Mouse (Mus musculus) embryo, embryonic 11.5 days (tissue): Measurements from ENCODE around the gene Ablim2.

Source experiments
- DNase-seq: peaks from one replicate; pipeline ENCODE4 v3.0.0-alpha.2; 2012; ENCODE audit warnings: low read depth, low spot score

Gene Ablim2

DNA sequence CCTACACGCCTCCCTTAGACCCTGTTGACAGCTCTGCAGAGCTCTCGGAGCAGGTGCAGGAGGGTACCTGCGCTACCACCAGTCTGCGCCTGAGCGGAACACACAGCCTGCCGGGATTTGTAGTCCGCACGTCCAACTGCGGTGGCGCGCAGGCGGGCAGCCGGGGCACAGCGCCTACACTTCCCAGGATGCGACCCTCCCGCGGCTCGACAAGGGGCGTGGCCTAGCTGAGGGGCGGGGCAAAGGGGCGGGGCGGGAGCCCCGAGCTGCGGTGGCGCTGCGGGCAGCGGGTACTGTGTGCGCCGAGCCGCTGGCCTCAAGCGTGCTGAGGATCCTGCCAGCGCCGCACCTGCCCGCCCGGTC, at the start of gene Ablim2:
Gene Ablim2, plus strand, starts transcription at position 242 of the 363 bp plus-strand sequence.
- peak; percentile 88 for DNase-seq

DNA sequence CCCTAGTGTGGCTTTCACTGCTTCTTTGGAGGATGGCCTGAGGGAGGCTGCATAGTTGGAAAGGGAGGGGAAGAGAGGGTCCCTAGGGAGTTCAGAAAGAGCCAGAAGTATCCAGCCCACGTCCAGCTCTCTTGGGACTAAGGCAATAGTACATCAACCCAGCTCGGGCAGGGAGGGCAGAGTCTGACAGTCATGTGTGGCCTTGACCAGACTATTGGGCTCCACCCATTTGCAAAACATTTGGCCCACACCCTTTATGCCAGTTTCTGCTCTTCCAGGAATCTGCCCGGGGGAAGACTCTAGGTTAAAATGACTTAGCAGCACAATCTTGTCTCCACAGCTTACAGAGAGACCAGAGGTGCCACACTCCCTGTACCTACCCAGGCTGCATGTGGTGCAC, 47.2 kb upstream of the Ablim2 start:
- DNase-seq = no peak

DNA sequence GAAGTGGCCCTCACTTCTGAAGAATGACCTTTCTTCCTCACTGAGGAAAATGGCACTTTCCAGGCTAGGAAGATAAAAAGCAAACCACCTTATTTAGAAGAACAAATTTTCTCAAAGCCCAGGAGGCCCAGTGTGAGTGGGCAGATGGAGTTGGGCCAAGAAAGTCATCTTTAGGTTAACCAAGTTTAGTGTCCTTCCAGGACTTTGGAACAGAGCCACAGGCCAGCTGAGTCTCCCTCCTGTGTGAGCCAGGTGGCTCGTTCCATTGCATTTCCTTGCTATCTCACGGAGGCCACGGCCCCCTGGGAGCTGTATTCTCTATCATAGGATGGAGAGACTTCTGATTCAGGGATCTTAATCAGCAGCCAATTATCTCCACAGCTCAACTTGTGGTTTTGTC, 46.7 kb upstream of the Ablim2 start:
- DNase-seq = no peak

DNA sequence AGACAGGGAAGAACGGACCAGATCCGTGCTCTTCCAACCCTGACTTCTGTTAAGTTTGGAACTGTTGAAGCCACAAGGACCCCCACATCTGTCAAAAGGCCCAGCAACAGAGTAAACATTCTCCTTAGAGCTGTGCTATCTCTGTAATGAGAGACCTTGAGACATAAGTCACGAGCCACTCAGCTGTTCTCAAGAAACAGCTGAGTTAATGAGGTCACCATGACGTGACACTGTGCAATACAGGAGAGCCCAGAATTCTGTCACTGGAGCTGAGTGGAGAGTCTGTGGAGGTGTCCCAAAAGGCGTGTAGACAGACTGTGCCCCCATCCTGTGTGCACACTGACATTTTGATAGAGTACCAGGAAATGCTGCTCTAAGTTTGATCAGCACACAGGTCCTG, 45.2 kb upstream of the Ablim2 start:
- no peak for DNase-seq

DNA sequence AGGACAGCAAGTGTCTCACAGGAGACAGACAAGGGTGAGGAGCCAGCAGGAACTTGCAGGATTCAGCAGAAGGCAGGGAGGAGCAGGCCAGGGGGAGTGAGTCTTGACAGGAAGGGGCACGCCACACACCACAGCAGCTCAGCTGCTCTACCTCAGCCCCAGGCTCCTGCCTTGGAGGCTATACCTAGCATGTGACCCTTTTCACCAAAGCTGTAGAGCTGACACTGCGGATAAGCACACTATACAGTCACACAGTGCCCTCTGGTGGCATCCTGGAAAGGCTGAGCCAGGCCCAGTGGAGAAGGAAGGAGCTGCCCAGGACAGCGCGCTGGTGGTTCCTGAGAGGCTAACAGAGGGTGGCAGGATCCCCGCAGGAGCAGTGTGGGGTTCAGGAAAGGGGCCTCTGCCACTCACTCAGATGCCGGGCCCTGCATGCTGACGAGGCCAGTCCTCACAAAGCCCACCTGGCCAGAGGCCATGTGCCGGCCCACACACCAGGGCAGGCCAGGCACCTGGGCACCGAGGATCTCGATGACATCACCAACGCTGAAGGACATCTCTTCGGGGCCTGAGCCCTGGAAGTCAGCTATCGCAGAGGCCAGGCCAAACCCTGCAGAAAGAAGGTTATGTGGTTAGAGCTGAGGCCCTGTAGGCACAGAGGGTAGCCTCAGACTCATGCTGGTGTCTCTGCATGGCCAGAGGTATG, 43.9 kb upstream of the Ablim2 start:
- DNase-seq = peak; percentile 73

DNA sequence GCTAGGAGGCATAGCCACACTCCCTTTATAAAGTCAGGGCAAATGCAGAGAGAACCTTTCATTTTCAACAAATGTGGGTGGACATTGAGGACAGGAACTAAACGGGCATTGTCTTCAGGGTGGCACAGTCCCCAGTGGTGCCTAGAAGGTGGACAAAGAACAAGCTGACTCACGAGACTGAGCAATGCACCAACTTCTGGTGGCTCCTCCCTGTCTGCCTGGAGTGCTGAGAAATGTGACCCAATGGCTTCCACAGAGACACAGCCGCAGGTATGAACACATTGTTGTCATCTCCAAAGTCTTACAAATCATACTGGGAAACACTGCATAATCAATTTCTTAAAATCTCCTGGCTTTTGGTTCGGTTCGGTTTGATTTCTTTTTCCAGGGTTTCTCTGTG, 40.2 kb upstream of the Ablim2 start:
- no peak for DNase-seq

DNA sequence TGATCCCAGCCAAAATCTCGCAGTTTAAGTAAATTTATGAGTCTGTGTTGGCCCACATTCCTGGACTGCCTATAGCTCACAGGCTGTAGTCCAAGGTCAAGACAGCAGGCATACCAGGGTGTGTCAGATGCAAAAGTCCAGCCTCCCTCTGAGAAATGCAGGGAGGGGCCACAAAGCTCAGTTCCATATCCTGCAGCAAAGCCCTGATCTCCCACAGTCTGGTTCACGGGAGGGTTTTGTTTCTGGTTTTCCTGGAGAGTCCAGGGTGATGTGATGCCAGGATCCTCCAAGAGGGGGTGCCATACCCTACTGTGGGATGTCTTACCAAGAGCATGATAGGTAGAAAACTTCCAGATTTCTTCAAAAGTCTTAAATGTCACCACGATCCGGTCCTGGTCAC, 39.7 kb upstream of the Ablim2 start:
- DNase-seq = no peak

DNA sequence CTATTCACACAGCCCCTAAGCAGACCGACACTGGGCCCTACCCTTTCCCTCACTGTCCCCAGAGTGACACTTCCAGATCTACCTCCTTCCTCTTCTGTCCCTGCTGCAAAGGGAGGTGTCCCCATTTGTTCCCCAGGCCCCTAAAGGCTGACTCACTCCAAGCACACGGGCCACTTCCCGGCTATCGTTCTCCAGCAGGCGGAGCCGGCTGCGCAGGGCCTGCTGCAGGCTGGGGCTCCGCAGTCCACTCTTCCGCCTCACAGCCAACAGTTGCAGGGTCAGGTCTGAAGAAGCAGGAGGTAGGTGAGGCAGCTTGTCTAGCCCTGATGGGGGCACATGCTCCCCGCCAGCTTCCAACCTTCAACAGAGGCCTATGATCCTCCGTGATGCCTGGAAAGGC, 38.9 kb upstream of the Ablim2 start:
- no peak for DNase-seq

DNA sequence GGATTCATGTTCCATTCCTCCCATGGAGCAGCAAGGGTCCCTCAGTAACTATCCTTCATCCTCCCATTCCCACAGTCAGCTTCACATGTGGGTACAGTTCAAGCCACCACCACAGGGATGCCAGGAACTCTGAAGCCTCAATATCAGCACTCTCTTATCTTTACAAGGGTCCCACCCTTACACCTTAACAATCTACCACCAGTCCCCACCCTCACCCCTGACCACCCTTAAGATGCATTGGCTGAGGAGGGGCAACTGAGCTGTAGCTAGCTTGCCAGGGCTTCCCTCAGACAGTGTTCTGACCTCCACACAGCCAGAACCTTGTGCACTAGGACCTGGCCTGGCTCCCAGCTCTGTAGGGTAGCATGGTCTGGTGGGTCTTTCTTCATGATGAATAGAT, 38.3 kb upstream of the Ablim2 start:
- no peak for DNase-seq

DNA sequence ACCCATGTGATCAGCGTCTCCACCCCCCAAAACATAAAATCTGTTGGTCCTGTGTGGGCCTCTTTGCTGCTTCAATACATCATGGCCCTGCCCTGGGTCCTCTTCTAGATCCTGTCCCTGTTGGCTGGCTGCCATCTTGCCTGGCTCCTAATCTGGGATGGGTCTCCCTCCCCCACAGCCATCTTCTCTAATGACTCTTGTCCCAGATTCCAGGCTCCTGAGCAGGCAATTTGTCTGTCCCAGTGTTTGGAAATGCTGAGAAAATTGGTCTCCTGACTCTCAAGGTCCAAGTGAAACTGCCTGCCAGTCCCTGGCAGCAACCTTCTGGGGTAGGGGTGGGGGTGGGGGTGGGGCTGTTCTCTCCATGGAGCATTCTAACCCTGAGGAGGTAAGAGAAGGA, 37.8 kb upstream of the Ablim2 start:
- no peak for DNase-seq

DNA sequence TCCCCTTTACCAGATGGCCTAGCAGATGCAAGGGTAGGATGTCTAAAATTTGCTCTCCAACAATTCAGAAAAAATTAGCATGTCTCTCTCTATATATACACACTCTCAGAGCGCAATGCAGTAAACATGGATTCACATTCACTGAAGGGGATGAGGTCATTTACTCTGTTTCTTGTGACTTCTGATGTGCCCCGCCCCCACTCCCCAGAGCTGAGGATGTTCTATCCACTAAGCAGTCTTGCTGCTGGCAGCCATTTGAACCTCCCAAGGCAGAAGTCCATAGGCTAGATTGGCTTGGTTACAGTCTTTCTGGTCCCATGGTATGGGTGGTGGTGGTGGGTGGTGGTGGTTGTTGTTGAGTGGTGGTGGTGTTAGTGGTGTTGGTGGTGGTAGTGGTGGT, 35.7 kb upstream of the Ablim2 start:
- no peak for DNase-seq

DNA sequence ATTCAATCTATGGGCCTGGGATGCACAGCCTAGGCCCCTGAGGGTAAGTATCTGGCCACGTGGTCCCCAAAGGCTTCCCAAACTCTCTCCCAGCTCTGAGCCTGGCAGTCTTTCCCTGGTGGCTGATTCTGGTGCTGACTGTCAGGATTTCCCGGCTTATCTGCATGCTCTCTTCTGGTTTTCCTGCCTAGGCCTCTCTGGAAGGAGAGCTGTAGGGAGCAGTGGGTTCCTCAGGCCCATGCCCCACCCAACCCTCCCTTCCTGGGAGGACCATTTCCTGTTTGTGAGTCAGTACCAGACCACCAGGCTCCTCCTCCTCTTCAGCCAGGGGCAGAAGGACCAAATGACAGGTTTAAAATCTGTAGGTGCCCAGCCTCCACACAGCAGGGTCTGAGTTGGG, 35.0 kb upstream of the Ablim2 start:
- DNase-seq = no peak

DNA sequence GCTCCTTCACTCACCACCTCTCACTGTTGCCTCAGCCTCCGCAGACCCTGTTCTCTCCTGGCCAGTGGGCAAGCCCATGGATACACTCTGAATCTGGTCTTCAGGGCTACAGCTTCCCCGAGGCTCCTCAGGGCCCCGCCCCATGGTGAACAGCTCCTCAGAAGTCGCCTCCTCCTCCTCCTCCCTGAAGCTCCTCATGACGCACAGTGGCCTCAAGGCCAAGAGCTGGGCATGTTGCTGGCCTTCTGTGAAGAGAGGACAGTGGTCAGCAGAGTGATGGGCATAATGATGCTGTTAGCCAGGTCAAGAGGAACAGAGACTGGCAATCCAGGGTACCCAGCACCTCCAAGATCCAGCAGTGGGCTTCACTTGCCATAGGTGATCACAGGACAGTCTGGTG, 33.8 kb upstream of the Ablim2 start:
- DNase-seq = no peak

DNA sequence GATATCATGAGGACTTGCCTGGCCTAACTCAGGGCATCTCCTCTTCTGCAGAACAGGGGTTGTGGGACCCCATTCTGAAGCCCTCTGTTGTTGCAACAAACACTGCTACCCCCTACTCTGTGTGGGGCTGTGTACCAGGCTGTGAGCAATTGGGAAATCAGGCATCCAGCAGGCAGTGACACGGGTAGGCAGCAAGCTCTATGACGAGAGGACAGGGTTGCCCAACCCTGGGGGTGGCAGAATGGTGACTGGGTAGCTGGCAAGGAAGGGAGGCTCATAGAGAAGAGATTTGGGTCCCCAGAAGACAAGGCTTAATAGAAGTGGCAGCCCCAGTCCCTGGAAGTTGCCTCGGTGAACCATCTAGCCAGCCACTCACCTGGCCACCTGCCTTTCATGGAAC, 31.8 kb upstream of the Ablim2 start:
- no peak for DNase-seq

DNA sequence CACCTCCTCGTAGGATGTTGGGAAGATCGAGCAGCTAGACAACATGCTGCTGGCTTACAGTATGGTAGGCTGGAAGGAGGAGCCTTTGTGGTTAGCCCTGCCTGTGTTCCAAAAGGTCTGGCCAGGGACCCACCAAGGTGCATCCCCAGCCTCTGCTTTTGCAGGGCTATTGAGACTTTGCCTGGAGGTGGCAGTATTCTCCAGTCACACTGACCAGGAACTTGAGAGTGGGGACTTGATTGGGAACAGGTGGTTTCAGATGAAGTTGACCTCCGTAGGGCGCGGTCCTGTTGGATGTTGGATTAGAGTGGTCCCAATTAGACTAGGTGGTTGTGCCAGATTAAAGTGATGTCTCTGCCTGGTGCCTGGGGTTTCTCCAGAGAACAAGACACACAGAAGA, 30.2 kb upstream of the Ablim2 start:
- DNase-seq = no peak

DNA sequence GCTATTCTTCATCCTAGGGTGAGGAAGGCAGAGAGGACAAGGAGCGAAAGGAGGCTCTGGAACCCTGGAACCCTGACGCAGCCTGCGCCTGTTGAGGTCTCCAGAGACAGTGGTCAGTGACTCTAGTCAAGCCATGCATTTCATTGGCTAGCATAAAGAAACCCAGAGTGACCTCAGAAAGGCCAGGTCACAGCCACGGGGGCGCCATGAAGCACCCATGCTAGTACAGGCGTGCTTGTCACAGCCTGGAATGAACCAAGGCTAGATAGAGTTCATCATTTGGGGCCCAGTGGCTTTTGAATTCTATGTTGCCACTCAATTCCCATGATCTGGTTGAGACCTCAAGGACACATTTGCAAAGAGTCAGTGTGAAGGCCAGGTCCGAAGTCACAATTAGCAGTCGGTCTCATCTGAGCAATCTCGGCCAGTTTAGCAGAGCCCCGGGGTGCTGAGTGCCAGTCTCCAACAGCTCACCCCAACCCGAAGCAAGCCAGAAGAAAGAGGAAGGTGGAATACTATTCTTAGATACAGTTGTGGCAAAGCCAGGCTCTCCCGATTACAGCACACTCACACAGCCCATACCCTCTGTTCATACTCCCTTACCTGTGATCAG, 29.2 kb upstream of the Ablim2 start:
- DNase-seq = no peak

DNA sequence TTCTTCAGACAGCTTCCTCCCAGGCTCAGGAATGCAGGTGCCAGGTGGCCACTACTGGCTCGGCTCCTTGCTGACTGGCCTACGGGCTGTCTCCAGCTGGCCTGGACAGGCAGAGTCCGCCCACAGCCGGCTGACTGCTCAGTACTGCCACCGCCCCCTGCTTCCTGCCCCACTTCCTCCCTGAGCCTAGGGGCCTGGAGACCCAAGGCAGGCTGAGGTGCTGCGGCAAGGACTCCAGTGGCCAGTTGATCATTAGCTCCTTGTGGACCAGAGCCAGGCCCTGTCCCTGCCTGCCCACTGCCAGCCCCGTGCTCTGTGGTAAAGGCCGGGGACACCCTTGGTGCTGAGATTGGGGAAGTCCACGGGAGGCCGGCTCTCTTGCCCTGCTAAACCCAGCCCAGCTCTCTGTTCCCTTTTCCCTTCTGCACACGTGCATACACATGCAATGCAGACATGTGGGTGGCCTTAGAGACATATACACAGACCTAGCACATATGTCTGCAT, 28.7 kb upstream of the Ablim2 start:
- DNase-seq = peak; percentile 17

DNA sequence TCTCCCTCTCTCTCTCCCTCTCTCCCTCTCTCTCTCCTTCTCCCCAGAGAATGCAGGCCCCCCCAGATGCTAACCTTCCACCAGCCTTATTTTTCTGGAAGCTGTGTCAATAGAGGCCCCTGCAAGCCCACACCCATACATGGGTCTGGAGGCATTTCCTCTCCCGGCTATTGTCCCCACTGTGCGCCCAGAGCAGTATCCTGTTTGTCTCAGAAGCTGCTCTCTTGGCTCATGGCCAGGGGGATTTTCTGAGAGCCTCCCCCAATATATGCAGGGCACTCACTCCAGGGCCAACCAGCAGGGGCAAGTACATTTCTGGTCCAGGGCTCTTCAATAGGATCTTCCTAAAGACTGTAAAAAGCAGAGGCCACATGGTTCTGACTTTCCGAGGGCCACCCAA, 27.8 kb upstream of the Ablim2 start:
- DNase-seq = no peak

DNA sequence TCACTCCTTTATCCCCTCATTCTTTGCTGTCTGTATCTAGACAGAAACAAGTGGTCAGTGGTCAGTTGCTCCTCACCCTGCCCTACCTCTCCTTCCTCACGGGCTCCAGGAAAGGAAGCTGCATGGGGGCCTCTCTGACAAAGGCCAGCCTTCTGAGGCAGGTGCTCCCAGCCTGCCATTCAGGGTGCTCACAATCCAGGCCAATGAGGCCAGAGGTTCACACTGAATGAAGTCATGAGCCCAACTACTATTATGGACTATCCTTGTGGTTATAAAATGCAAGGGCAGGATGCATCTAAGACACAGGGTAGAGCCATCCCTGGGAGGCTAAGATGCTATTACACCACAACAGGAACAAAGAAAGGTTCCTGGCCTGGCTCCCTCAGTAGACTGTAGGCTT, 27.1 kb upstream of the Ablim2 start:
- DNase-seq = no peak

DNA sequence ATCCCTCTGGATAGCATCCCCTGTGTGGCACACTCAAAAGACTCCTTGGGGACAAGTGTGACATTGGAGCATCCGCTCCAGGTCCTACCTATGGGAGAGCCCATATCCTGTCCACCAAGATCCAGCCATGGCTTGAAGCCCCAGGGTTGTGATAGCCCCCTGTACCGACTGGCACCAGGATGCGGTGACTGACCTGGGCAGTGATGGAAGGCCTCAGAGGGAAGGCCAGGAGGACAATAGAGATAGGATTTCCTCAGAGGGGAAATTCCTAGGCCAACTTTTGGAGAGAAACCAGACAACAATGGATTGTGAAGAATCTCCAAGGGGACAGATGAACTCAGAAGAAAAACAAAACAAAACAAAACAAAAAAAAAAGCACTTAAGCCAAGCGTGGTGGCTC, 26.7 kb upstream of the Ablim2 start:
- no peak for DNase-seq

DNA sequence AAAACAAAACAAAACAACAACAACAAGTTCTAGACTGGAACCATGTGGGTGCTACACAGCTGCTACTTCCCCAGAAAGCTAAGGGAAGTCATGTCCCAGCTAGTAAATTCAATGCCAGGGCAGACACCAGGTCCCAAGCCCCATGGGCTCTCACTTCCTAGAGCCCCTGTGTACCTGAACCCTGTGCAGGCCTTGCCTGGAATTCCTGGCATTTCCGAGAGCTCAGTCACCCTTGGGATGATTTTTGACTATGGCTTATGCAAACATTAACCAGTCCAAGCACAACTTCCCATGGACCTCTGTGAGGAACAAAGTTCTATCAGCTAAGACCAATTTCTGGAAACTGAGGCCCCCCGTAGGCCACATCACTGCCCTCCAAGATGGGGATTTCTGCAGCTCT, 24.2 kb upstream of the Ablim2 start:
- DNase-seq = no peak

DNA sequence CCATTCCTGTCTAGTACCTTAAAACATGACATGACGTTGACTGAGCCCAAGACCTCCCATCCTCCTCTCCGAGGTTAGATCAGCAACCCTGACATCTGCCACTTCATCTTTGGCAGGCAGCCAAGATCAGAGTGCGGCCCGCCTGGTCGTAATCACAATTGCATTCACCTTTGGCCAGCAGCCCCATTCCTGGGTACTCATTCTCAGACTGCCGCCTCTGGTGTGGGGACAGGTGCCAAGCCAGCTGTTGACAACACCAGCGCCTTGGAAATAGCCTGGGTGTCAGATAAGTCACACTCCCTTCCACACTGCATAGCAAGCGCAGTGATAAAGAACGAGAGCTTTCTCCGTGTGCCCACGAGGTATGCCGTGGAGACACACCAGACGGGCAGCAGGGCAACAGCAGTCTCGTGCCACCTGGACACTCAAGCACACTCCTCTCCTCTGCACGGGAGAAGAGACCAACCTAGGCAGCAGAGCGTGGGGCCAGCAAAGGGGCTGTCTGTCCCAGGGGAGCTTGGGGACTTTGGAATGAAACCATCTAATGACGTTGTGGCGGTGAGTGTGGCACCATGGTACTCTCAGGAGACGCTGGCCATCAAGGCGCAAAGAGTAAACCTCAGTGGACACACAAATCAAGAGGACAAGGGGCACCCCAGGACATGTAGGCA, 20.3 kb upstream of the Ablim2 start:
- no peak for DNase-seq

DNA sequence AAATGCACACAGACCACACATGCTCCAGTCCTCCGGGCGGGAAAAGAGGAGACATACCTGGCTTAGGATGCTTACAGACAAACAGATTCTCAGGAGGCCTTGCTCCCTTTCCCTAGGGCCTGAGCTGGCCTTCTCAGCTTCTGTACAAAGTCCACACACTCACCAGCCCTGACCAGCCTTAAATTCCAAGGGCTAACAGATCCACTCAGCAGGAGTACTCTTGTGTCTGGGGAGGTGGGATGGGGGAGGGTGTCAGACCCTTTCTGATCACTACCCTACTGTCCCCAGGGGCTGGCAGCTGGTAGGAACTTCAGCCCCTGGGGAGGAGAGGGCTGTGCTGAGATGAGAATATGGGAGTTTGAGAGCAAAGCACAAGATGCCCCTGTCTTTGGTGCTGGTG, 18.7 kb upstream of the Ablim2 start:
- DNase-seq = no peak
